Mouse (Mus musculus): ENCODE results near the gene Fam241b. TPM values are rescaled to one million over a fixed set of nuclear protein-coding genes. Genes with fewer than 3 reads are reported as not detected.

The Fam241b gene
- polyA plus RNA-seq, 3 experiments from 2014 or later = 2.8 to 5.2 (median 3.6) TPM

DNA sequence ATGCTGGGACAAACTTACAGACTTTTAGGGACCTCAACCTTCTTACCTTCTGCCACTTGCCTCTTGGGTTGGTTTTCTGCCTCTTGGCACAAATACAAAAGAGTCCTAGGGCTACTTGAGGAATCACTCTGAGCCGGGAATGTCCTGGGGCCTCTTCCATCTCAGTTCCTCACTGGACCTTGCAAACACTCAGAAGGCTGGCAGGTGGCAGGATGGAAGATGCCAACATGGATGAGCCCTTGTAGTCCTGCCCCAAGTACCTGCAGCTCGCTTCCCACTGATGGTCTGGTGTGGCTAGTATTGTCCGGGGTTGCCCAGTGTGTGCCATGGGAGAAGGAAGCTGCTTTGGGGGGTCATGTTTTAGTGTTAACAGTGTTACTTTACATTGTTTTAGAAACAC, 73.8 kb downstream of the Fam241b start:
- no peak for ATAC-seq

DNA sequence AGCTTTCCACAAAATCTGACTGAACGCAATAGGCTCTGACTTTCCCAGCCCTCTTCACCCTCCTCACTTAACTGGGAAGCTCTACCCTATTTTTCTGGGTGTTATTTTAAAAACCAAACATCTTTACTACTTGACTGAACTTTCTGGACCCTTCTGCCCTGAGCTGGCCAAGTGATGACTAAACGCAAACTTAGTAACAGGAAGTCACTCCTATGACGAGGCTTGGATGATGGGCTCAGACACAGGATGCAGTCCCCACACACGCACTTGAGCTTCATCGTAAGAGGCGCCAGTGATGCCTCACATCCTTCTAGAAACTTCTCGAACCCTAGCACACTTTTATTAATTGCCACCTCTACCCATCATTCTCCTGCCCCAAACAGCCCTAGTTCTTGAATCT, 74.3 kb downstream of the Fam241b start:
- ATAC-seq = no peak

DNA sequence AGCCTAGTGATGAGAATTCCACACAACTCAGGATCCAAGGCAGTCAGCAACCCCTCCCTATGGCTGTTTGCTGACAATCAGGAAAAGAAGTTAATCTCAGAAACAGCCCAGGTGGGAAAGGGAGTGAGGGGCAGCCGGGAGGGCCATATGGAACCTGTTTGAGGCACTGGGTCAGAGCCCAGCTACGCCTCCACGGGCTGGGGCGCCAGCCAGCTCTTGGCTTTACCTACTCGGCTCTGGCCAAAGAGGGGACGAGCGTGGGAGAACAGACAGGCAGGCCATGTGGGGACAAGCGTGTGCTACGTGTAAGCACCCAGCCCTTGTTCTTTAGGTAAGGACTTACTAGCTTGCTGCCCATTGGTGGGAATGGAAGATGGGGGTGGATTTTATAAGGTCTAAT, 75.2 kb downstream of the Fam241b start:
- no peak for ATAC-seq

GRCm38 (mm10) chr10:62066213-62066612, 77.5 kb downstream of the Fam241b start:
- ATAC-seq = no peak

- no peak for ATAC-seq
These were observed 80.9 kb downstream of the Fam241b start for GRCm38 (mm10) chr10:62062786-62063185.

DNA sequence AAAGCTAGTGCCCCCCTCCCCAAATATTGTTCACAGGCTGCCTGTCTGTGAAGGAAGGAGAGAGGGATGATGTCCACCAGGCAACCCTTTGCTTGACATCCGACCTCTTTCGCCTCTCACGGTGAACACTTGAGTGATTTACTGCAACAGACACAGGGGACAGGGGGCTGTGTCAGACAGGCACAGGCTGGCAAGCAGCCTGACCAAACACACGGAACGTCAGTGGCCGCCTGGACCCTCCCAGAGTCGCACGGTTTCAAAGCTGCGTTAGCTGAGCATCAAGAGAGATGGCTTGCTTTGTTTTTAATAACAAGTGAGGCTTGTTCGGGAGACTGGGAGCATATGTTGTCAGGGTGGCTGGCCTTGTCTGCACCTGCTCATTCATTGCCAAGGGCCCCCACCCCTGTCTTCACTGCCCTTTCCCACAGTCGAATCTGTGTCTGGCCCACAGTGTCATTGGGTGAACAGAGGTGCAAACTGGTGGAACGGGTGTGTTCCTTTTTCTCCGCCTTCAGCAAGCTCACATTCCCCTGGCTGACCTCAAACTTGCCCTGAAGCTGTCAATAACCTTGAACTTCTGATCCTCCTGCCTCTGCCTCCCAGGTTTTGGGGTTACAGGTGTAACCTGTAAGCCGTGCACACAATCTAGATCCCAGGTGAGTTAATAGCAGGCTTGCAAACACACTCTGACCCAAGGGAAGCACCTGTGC, 82.6 kb downstream of the Fam241b start:
- no peak for ATAC-seq

DNA sequence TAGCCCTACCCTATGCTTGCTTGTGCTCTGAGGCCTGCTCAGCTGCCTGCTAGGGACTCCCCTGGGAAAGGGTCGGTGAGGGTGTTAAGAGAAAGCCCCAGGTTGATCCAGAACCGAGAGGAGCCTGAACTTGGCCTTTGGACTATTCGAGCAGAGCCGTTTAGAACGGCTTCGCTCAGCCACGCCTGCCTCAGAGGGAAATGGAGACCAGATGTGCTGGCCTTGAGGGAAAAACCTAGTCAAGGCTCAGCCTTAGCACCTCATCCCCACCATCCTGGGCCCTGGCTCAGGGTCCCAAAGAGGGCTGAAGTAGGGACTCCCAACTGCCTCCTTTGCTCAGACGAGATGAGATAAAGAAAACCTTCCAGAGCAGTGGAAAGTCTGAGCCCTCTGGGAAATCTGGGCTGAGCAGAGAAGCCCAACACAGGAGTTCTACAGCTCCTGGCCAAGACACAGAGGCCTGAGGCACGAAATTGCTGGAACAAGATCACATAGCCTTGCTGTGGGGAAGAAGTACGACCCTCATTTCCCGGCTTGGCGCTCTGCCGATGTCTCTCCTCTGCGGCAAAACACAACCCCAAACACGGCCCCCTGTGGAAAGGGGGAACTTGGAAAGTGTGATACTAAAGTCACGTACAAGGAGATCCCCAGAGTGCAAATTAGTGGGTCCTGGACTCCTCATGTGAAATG, 83.4 kb downstream of the Fam241b start:
- ATAC-seq = no peak

DNA sequence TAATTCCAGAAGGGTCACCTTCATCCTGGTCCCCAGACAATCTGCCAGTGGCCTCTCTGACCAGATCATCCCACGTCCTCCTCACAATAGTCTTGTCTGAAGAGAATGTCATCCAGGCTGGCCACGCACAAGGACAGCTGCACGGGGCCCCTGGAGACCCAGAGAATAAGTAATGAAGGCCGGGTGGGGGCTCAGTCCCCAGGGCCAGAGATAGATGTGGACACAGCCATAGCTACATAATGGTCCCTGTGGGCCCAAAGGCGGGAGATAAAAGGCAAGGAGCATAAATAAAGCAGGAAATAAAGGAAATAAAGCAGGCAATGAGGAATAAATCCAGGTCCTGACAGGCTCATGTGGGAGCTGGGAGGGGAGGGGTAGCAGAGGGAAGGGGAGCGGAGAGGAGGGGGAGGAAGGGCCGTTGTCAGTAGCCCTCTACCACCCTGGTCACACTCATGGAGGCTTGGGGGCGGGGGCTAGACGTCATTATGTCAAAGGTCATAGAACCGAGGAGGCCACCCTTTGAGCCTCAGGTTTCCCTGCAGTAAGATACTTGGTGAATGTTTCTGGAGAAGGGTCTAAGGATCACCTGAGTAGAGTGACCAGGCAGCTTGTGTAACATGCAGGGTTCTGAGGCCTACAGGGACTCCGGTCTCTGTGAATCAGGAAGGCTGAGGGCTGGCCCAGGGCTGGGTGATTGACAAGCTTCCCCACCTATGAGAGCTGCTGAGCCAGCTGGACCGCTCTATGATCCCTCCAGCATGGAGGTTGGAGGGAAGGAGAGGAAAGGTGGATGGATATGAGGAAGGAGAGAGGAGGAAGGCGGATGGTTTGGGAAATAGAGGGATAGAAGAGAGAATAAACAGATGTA, 85.0 kb downstream of the Fam241b start:
- no peak for ATAC-seq

Other genes with a start within 250 kb of the Fam241b start
- not detected for gene Col13a1, start 164.8 kb downstream of the Fam241b start, polyA plus RNA-seq (2017; shearing (Covaris generic))
- not detected for gene Neurog3, start 10.8 kb downstream of the Fam241b start, polyA plus RNA-seq (2017; shearing (Covaris generic))
- gene Tspan15, start 87.3 kb upstream of the Fam241b start, polyA plus RNA-seq (2017; shearing (Covaris generic)) = not detected
- not detected for gene Tacr2, start 108.5 kb upstream of the Fam241b start, polyA plus RNA-seq (2017; shearing (Covaris generic))
- gene Hk1, start 236.0 kb upstream of the Fam241b start, polyA plus RNA-seq (2017; shearing (Covaris generic)) = 100 to 1,000 TPM in 1 of 3 experiments, 10 to 100 TPM in 2; 64.3 to 101 (median 74.8) TPM